Mouse (Mus musculus) brown adipose tissue, adult 24 weeks (tissue): ENCODE data around the gene Fam199x. TPM values are rescaled to one million over a fixed set of nuclear protein-coding genes. Genes with fewer than 3 reads are reported as not detected.

ENCODE experiments used
- H3K27ac ChIP-seq: fragments of 200-500 bp; replicated peaks from 2 replicates; pipeline ENCODE4 v1.5.1; 2012; ENCODE audit warnings: low read depth, mild to moderate bottlenecking, low read length
- H3K4me1 ChIP-seq: fragments of 200-500 bp; 2 replicates; pipeline ENCODE4 v1.6.1; 2012; ENCODE audit warnings: low read length, mixed read lengths; ENCODE audit not compliant: control insufficient read depth, insufficient read depth, insufficient read length
- H3K4me3 ChIP-seq: fragments of 200-500 bp; 2 replicates; pipeline ENCODE4 v1.5.1; 2012; ENCODE audit warnings: low read depth, mild to moderate bottlenecking, low read length, moderate library complexity; ENCODE audit not compliant: insufficient read depth
- polyA plus RNA-seq: library from polyadenylated mRNA; stranded (reverse); fragments of >200 nt; gene quantifications from 2 replicates; pipeline ENCODE4 v1.2.4, GENCODE M21; 2012; ENCODE audit not compliant: missing spikeins, insufficient read depth, insufficient read length

Gene Fam199x
- polyA plus RNA-seq: 3.0 and 3.1 TPM in 2 replicates

- peak within 1 kb of the TSS; percentile 66 for H3K27ac ChIP-seq
- no peaks in the 10 kb centered on the region for H3K4me1 ChIP-seq
- peak within 1 kb of the TSS; percentile 91 for H3K4me3 ChIP-seq
Observed at GRCm38 (mm10) chrX:137049425-137050225, at the start of gene Fam199x. Gene Fam199x (plus strand): TSS chrX:137049594.

GRCm38 (mm10) chrX:137015099-137015709, 34.2 kb upstream of the Fam199x start:
- H3K4me3 ChIP-seq: no peak overlapping the region
- no peak overlapping the region for H3K27ac ChIP-seq
- no peaks in the 10 kb centered on the region; the same call in 1 of the 2 replicates for H3K4me1 ChIP-seq

GRCm38 (mm10) chrX:137017668-137018067, 31.7 kb upstream of the Fam199x start:
- no peaks in the 10 kb centered on the region; the same call in 1 of the 2 replicates for H3K4me1 ChIP-seq
- H3K27ac ChIP-seq: no peak overlapping the region
- no peak overlapping the region for H3K4me3 ChIP-seq

- Histone ChIP-seq H3K4me3 (no peak overlapping the region), H3K27ac (no peak overlapping the region), H3K4me1 (no peaks in the 10 kb centered on the region; the same call in 1 of the 2 replicates)
Observed at GRCm38 (mm10) chrX:137019310-137019709, 30.1 kb upstream of the Fam199x start.

GRCm38 (mm10) chrX:137030916-137031315, 18.5 kb upstream of the Fam199x start:
- Histone ChIP-seq H3K27ac (no peak overlapping the region), H3K4me1 (no peaks in the 10 kb centered on the region), H3K4me3 (no peak overlapping the region)

GRCm38 (mm10) chrX:137031726-137032125, 17.7 kb upstream of the Fam199x start:
- no peaks in the 10 kb centered on the region for H3K4me1 ChIP-seq
- H3K27ac ChIP-seq: no peak overlapping the region
- no peak overlapping the region for H3K4me3 ChIP-seq

DNA sequence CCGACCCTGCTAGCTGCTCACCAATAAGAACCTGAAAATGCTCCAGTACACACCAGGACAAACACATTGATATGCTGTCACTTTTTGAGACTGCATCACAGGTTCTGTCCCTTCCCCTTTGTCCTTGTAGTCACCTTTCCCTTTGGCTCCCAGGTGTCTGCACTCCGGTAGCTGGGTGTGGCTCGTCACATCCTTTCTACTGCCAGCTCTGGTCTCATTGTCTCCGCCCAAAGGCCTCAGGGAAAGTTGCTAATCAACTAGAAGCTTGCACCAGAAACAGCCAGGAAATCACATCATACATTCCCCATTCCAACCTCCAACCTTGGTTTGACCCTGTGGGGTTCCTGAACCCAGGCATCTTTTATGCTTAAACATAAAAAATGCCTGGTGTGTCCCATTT, 15.1 kb upstream of the Fam199x start:
- no peak overlapping the region for H3K27ac ChIP-seq
- H3K4me1 ChIP-seq: no peaks in the 10 kb centered on the region; the same call in 1 of the 2 replicates
- no peak overlapping the region for H3K4me3 ChIP-seq

GRCm38 (mm10) chrX:137037470-137037999, 11.9 kb upstream of the Fam199x start:
- H3K4me3 ChIP-seq: peak overlapping the region; percentile 82
- H3K27ac ChIP-seq: peak overlapping the region; percentile 61
- H3K4me1 ChIP-seq: no peaks in the 10 kb centered on the region; the same call in 1 of the 2 replicates

- H3K27ac ChIP-seq: peak within 1 kb of the TSS; percentile 93
- no peaks in the 10 kb centered on the region; the same call in 1 of the 2 replicates for H3K4me1 ChIP-seq
- H3K4me3 ChIP-seq: peak within 1 kb of the TSS; percentile 82
Observed at GRCm38 (mm10) chrX:137038000-137038483, 11.4 kb upstream of the Fam199x start, which contains the start of gene Slc25a53. Gene Slc25a53 (minus strand): TSS chrX:137038302.

DNA sequence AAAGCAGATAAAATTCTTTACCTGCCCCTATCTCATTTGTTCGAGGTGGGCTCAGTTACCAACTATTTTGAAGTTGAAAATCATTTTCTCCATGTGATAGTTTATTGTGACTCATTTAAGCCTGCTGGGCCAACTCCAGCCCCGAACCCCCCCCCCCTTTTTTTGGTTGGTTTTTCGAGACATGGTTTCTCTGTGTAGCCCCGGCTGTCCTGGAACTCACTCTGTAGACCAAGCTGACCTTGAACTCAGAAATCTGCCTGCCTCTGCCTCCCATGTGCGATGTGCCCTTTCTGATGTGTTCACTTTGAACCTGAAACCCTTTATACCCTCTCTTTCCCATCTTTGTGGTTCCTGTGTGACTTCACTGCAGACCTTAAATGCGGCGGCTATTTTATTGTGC, 10.9 kb upstream of the Fam199x start:
- no peaks in the 10 kb centered on the region; the same call in 1 of the 2 replicates for H3K4me1 ChIP-seq
- peak overlapping the region; percentile 82 for H3K4me3 ChIP-seq
- H3K27ac ChIP-seq: peak overlapping the region; percentile 93

- no peaks in the 10 kb centered on the region for H3K4me1 ChIP-seq
- peak overlapping the region; percentile 66 for H3K27ac ChIP-seq
- peak overlapping the region; percentile 91 for H3K4me3 ChIP-seq
Observed at GRCm38 (mm10) chrX:137049060-137049424, 352 bp upstream of the Fam199x start.

DNA sequence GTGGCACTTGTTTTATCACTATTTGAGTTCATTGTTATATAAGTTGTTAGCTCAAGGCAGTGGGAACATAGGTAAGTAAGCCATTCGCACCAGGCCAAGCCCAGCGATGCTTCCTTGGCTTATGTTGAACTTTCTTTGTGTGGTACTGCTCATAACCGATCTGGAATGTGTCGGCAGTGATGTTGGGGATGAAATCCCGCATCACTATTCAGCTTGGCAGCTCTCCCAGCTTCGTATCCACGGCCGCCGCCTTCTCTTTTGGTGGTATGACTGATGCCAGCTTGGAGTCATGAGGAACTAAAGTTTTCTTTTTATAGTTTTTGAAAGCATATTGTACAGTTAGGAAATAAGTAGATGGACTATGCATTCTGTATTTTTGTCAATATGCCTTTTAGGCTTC, 13.8 kb downstream of the Fam199x start:
- Histone ChIP-seq H3K4me1 (no peaks in the 10 kb centered on the region), H3K4me3 (no peak overlapping the region), H3K27ac (no peak overlapping the region)

- Histone ChIP-seq H3K27ac (no peak overlapping the region), H3K4me1 (no peaks in the 10 kb centered on the region), H3K4me3 (no peak overlapping the region)
Observed at GRCm38 (mm10) chrX:137104531-137104930, 55.1 kb downstream of the Fam199x start.

GRCm38 (mm10) chrX:137106498-137106897, 57.1 kb downstream of the Fam199x start:
- Histone ChIP-seq H3K4me1 (no peaks in the 10 kb centered on the region), H3K4me3 (no peak overlapping the region), H3K27ac (no peak overlapping the region)

- Histone ChIP-seq H3K4me3 (no peak overlapping the region), H3K27ac (no peak overlapping the region), H3K4me1 (no peaks in the 10 kb centered on the region)
Observed at GRCm38 (mm10) chrX:137118097-137118746, 68.8 kb downstream of the Fam199x start.
